Mouse (Mus musculus): ENCODE data around the gene Cpn2.

DNA sequence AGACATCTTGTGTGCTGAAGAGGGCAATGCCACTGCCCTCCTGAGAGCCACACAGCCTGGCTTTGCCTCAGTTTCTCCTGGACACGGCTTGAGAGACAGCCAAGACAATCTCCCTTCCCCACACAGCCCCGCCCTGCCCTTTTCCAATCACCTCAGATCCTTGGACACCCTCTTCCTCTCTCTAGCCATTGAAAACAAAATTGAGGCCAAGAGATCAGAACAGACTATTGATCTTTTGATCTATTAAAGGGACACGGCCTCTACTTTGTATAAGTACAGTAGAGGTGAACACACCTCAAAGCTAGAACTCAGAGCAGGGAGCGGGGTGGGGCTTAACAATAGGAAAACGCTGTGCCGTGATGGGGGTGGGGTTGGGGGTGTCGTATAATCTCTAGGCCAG, 8.9 kb downstream of the Cpn2 start:
- TF ChIP-seq EP300 (IDR thresholded peaks at IDR 0.05; ENCODE audit: low read depth), result no peak
- no peak for TF ChIP-seq CTCF (IDR thresholded peaks at IDR 0.05; ENCODE audit: low read depth)

Measured in liver, embryonic 14.5 days (tissue).